Mouse (Mus musculus): ENCODE measurements around the gene Zfp109. TPM values are rescaled to one million over a fixed set of nuclear protein-coding genes. Genes with fewer than 3 reads are reported as not detected.
A peak's percentile ranks its signal among the peaks of the same experiment; 100 is the strongest.

Gene Zfp109
- polyA plus RNA-seq, 1 experiment: 3.7 TPM

GRCm38 (mm10) chr7:24269667-24270287, 32.4 kb upstream of the Zfp109 start:
- TF ChIP-seq CTCF (IDR thresholded peaks at IDR 0.05; ENCODE audit: borderline replicate concordance, insufficient read depth, low read length) (no peak), POLR2A (IDR thresholded peaks at IDR 0.05; ENCODE audit: low read depth, low read length) (no peak)
- Histone ChIP-seq H3K27ac (ENCODE audit: insufficient read depth, low read length) (no peak overlapping the region), H3K4me3 (ENCODE audit: insufficient read depth, low read length) (peak overlapping the region; percentile 66), H3K4me1 (ENCODE audit: control insufficient read depth, insufficient read depth, low read length) (no peaks in the 10 kb centered on the region)

- TF ChIP-seq CTCF (IDR thresholded peaks at IDR 0.05; ENCODE audit: borderline replicate concordance, insufficient read depth, low read length) (no peak), POLR2A (IDR thresholded peaks at IDR 0.05; ENCODE audit: low read depth, low read length) (no peak)
- no peaks in the 10 kb centered on the region for H3K4me1 ChIP-seq (ENCODE audit: control insufficient read depth, insufficient read depth, low read length)
- H3K4me3 ChIP-seq (ENCODE audit: insufficient read depth, low read length): no peak overlapping the region
- H3K27ac ChIP-seq (ENCODE audit: insufficient read depth, low read length): no peak overlapping the region
Observed at GRCm38 (mm10) chr7:24269256-24269655, 31.9 kb upstream of the Zfp109 start.

- no peak overlapping the region for H3K4me3 ChIP-seq (ENCODE audit: insufficient read depth, low read length)
- H3K4me1 ChIP-seq (ENCODE audit: control insufficient read depth, insufficient read depth, low read length): no peaks in the 10 kb centered on the region
- TF ChIP-seq POLR2A (IDR thresholded peaks at IDR 0.05; ENCODE audit: low read depth, low read length) (no peak), CTCF (IDR thresholded peaks at IDR 0.05; ENCODE audit: borderline replicate concordance, insufficient read depth, low read length) (no peak)
- H3K27ac ChIP-seq (ENCODE audit: insufficient read depth, low read length): no peak overlapping the region
Observed at GRCm38 (mm10) chr7:24268176-24269155, 31.1 kb upstream of the Zfp109 start.

- H3K27ac ChIP-seq (ENCODE audit: insufficient read depth, low read length): no peak overlapping the region
- H3K4me1 ChIP-seq (ENCODE audit: control insufficient read depth, insufficient read depth, low read length): no peaks in the 10 kb centered on the region
- no peak for TF ChIP-seq CTCF (IDR thresholded peaks at IDR 0.05; ENCODE audit: borderline replicate concordance, insufficient read depth, low read length)
- TF ChIP-seq POLR2A (IDR thresholded peaks at IDR 0.05; ENCODE audit: low read depth, low read length): no peak
- no peak overlapping the region for H3K4me3 ChIP-seq (ENCODE audit: insufficient read depth, low read length)
Observed at GRCm38 (mm10) chr7:24260000-24260312, 22.6 kb upstream of the Zfp109 start.

- no peak overlapping the region for H3K27ac ChIP-seq (ENCODE audit: insufficient read depth, low read length)
- no peak for TF ChIP-seq CTCF (IDR thresholded peaks at IDR 0.05; ENCODE audit: borderline replicate concordance, insufficient read depth, low read length)
- no peak for TF ChIP-seq POLR2A (IDR thresholded peaks at IDR 0.05; ENCODE audit: low read depth, low read length)
- H3K4me1 ChIP-seq (ENCODE audit: control insufficient read depth, insufficient read depth, low read length): no peaks in the 10 kb centered on the region
- H3K4me3 ChIP-seq (ENCODE audit: insufficient read depth, low read length): no peak overlapping the region
Observed at GRCm38 (mm10) chr7:24259306-24259999, 22.1 kb upstream of the Zfp109 start.

GRCm38 (mm10) chr7:24254633-24255474, 17.5 kb upstream of the Zfp109 start, which contains the start of gene Zfp108:
TSS of gene Zfp108 (plus strand) at chr7:24254794.
- no peaks in the 10 kb centered on the region for H3K4me1 ChIP-seq (ENCODE audit: control insufficient read depth, insufficient read depth, low read length)
- no peak within 1 kb of the TSS for H3K27ac ChIP-seq (ENCODE audit: insufficient read depth, low read length)
- H3K4me3 ChIP-seq (ENCODE audit: insufficient read depth, low read length): peak within 1 kb of the TSS; percentile 58
- TF ChIP-seq CTCF (IDR thresholded peaks at IDR 0.05; ENCODE audit: borderline replicate concordance, insufficient read depth, low read length) (no peak), POLR2A (IDR thresholded peaks at IDR 0.05; ENCODE audit: low read depth, low read length) (peak; percentile 89)

- Histone ChIP-seq H3K27ac (ENCODE audit: insufficient read depth, low read length) (no peak overlapping the region), H3K4me3 (ENCODE audit: insufficient read depth, low read length) (no peak overlapping the region), H3K4me1 (ENCODE audit: control insufficient read depth, insufficient read depth, low read length) (no peaks in the 10 kb centered on the region)
- no peak for TF ChIP-seq CTCF (IDR thresholded peaks at IDR 0.05; ENCODE audit: borderline replicate concordance, insufficient read depth, low read length)
- no peak for TF ChIP-seq POLR2A (IDR thresholded peaks at IDR 0.05; ENCODE audit: low read depth, low read length)
Observed at GRCm38 (mm10) chr7:24253779-24254615, 16.6 kb upstream of the Zfp109 start.

GRCm38 (mm10) chr7:24211343-24211742, 26.0 kb downstream of the Zfp109 start, which contains the start of gene Zfp111:
TSS of gene Zfp111 (minus strand) at chr7:24211443.
- Histone ChIP-seq H3K27ac (ENCODE audit: insufficient read depth, low read length) (no peak within 1 kb of the TSS), H3K4me1 (ENCODE audit: control insufficient read depth, insufficient read depth, low read length) (no peaks in the 10 kb centered on the region), H3K4me3 (ENCODE audit: insufficient read depth, low read length) (no peak within 1 kb of the TSS)
- TF ChIP-seq POLR2A (IDR thresholded peaks at IDR 0.05; ENCODE audit: low read depth, low read length) (no peak), CTCF (IDR thresholded peaks at IDR 0.05; ENCODE audit: borderline replicate concordance, insufficient read depth, low read length) (no peak)
